ENCODE assay signal across 9 mouse cellular contexts in genomic region chr10:78296980-78297379, GRCm38 (mm10). TPM values are rescaled to one million over a fixed set of nuclear protein-coding genes. Genes with fewer than 3 reads are reported as not detected.
DNase-seq lines count a peak whose midpoint lies in the region; ATAC-seq lines count a peak whose summit lies in the region.
"Had no signal": no experiment of that assay in that cellular context is flagged by ENCODE, and none has a peak within 500 bp of the region (broad histone marks: within the 10 kb centered on the region; RNA-seq: fewer than 3 reads in every experiment).

No protein-coding gene starts in this region.

- H3K4me3 ChIP-seq in heart, embryonic 13.5 days: no peak overlapping the region
- H3K4me3 ChIP-seq: hindbrain, embryonic 15.5 days had no signal

- peaks cover 3% of the 10 kb centered on the region for H3K36me3 ChIP-seq in heart, embryonic 13.5 days
- H3K36me3 ChIP-seq: hindbrain, embryonic 15.5 days had no signal

- H3K4me2 ChIP-seq in heart, embryonic 13.5 days: peak overlapping the region; percentile 58; the same call in 1 of the 2 replicates

- no peak for DNase-seq in heart, postnatal 14 days
- peak; percentile 23 for DNase-seq in lung, postnatal 36 days
- no peak for DNase-seq in lung, postnatal 10 days
- peak; percentile 69 for DNase-seq in adrenal gland, postnatal 10 days
- peak; percentile 44 for DNase-seq in induced T-regulatory cell, adult 2 months (ENCODE audit: low read depth)
- no peak for DNase-seq in adipocyte (ENCODE audit: low spot score)
- DNase-seq in left cerebral cortex, adult 18-20 months (ENCODE audit: low spot score in 2 of 2): no peak

- intact Hi-C loops in heart, postnatal 14 days (cut with DNase I): no loop called here

- no peaks in the 10 kb centered on the region for H3K27me3 ChIP-seq in heart, embryonic 13.5 days (replicated peaks)
- H3K27me3 ChIP-seq: hindbrain, embryonic 15.5 days had no signal

- H3K4me1 ChIP-seq in heart, embryonic 13.5 days: peaks cover 32% of the 10 kb centered on the region

- ATAC-seq in heart, embryonic 13.5 days (ENCODE audit: extremely low read depth, insufficient number of reproducible peaks, low FRiP score, low TSS enrichment): no peak

- peak overlapping the region; percentile 12; the same call in 1 of the 2 replicates for H3K9ac ChIP-seq in heart, embryonic 13.5 days
- H3K9ac ChIP-seq: hindbrain, embryonic 15.5 days had no signal

- 63% methylated on average over 4 of the region's 4 CpGs for WGBS in heart, embryonic 13.5 days

- peak overlapping the region; percentile 95 for H3K27ac ChIP-seq in heart, embryonic 13.5 days (replicated peaks)

- no peaks in the 10 kb centered on the region for H3K9me3 ChIP-seq in heart, embryonic 13.5 days
- H3K9me3 ChIP-seq: hindbrain, embryonic 15.5 days had no signal

RNA-seq across cellular contexts. Expression of gene Trappc10, which starts 52.5 kb away (rescaled TPM):
- polyA plus RNA-seq in heart, embryonic 13.5 days (2015; fragmentation: Nextera tagmentation; extraction: Ambion mirVana): 10.5 and 11.1 TPM in 2 replicates
- total RNA-seq in heart, postnatal 14 days (2021): 10 to 100 TPM; 42.0 to 42.8 TPM
- total RNA-seq in adrenal gland, postnatal 10 days (2021): 10 to 100 TPM; 44.3 to 53.2 TPM
- 10 to 100 TPM; 84.4 to 85.7 TPM for total RNA-seq in left cerebral cortex, adult 18-20 months (2021)

RNA-seq across cellular contexts. Expression of gene Agpat3, which starts 55.3 kb away (rescaled TPM):
- polyA plus RNA-seq in heart, embryonic 13.5 days (2015; fragmentation: Nextera tagmentation; extraction: Ambion mirVana): 36.7 and 41.7 TPM in 2 replicates
- 100 to 1,000 TPM; 246 to 265 TPM for total RNA-seq in heart, postnatal 14 days (2021)
- 100 to 1,000 TPM; 327 to 351 TPM for total RNA-seq in adrenal gland, postnatal 10 days (2021)
- total RNA-seq in left cerebral cortex, adult 18-20 months (2021): 100 to 1,000 TPM; 233 to 243 TPM

Comparison
In these comparisons a context has a peak if more than half of its experiments do, and no peak if none do; other contexts are left out.
1. DNase-seq: peak in lung, postnatal 36 days (single experiment), adrenal gland, postnatal 10 days (single experiment) and induced T-regulatory cell, adult 2 months (single experiment); none in heart, postnatal 14 days (0 of 2), lung, postnatal 10 days (single experiment), adipocyte (single experiment) and left cerebral cortex, adult 18-20 months (0 of 2).